Mouse (Mus musculus): ENCODE results near the gene Cldn4.

DNA sequence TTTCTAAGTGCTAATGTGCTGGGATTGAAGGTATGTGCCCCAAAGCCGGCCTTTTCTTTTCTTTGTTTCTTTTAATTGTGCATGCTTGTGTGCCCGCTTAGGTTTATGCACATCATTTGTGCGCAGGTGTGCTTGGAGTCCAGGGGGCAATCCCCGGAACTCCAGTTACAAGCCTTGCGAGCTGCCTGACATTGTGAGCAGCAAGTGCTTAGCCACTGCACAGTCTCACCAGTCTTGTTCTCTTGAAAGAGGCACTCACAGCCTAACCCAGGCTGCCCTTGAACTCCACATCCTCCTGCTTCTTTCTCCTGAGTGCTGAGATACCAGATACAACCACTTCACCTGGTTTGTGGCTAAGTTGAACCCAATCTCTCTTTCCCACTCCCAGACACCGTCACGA, 26.8 kb upstream of the Cldn4 start:
- TF ChIP-seq GATA1 (IDR thresholded peaks at IDR 0.05; ENCODE audit: low read length), result no peak
- TF ChIP-seq TAL1 (IDR thresholded peaks at IDR 0.05; ENCODE audit: low read length), result no peak

Measured in erythroblast, embryonic 14.5 days (primary cell).